In genomic region chr9:34579174-34579573, GRCm38 (mm10) we compare ENCODE assay signal across 29 mouse cellular contexts.
DNase-seq lines count a peak whose midpoint lies in the region; ATAC-seq and TF ChIP-seq lines count a peak whose summit lies in the region.
"Had no signal": no experiment of that assay in that cellular context is flagged by ENCODE, and none has a peak within 500 bp of the region (broad histone marks: within the 10 kb centered on the region; RNA-seq: fewer than 3 reads in every experiment).

No protein-coding gene starts in this region.

- H3K27me3 ChIP-seq in forebrain, embryonic 13.5 days = 0 out of 2 replicates have a peak, but pooled peaks cover 2% of the 10 kb centered on the region
- H3K27me3 ChIP-seq in forebrain, postnatal 0 days (ENCODE audit: insufficient read depth, low read length) = no peaks in the 10 kb centered on the region
- H3K27me3 ChIP-seq in hindbrain, embryonic 13.5 days = 0 out of 2 replicates have a peak, but pooled peaks cover 3% of the 10 kb centered on the region
- H3K27me3 ChIP-seq in hindbrain, embryonic 16.5 days (replicated peaks; ENCODE audit: control insufficient read depth, insufficient read depth, low read length) = no peaks in the 10 kb centered on the region
- H3K27me3 ChIP-seq in midbrain, embryonic 14.5 days (ENCODE audit: control insufficient read depth, insufficient read depth, low read length) = no peaks in the 10 kb centered on the region
- H3K27me3 ChIP-seq in midbrain, postnatal 0 days (ENCODE audit: insufficient read depth, low read length) = no peaks in the 10 kb centered on the region
- no peaks in the 10 kb centered on the region for H3K27me3 ChIP-seq in midbrain, embryonic 16.5 days (ENCODE audit: control insufficient read depth, insufficient read depth, low read depth, low read length)
- H3K27me3 ChIP-seq: embryonic facial prominence, embryonic 13.5 days; forebrain, embryonic 15.5 days; heart, embryonic 12.5 days; heart, embryonic 15.5 days; intestine, embryonic 15.5 days had no signal

- H3K27ac ChIP-seq in forebrain, embryonic 13.5 days = no peak overlapping the region
- H3K27ac ChIP-seq in forebrain, postnatal 0 days (ENCODE audit: low read depth, low read length) = no peak overlapping the region
- H3K27ac ChIP-seq in hindbrain, embryonic 13.5 days = peak overlapping the region; percentile 8; the same call in 1 of the 2 replicates
- H3K27ac ChIP-seq in hindbrain, embryonic 16.5 days (ENCODE audit: low read depth, low read length) = no peak overlapping the region
- H3K27ac ChIP-seq in midbrain, embryonic 14.5 days (replicated peaks; ENCODE audit: low read depth, low read length) = no peak overlapping the region; the same call in 1 of the 2 replicates
- no peak overlapping the region for H3K27ac ChIP-seq in midbrain, postnatal 0 days (ENCODE audit: low read depth, low read length)
- no peak overlapping the region for H3K27ac ChIP-seq in midbrain, embryonic 16.5 days (ENCODE audit: low read length)
- H3K27ac ChIP-seq: embryonic facial prominence, embryonic 10.5 days; embryonic facial prominence, embryonic 13.5 days; forebrain, embryonic 15.5 days; heart, embryonic 15.5 days; hindbrain, embryonic 10.5 days; hindbrain, embryonic 14.5 days; intestine, embryonic 15.5 days had no signal

- WGBS in forebrain, embryonic 13.5 days = 85% methylated on average over 6 of the region's 6 CpGs
- WGBS in forebrain, postnatal 0 days = 79% methylated on average over 6 of the region's 6 CpGs
- WGBS in hindbrain, embryonic 13.5 days = 85% methylated on average over 6 of the region's 6 CpGs
- 79% methylated on average over 6 of the region's 6 CpGs for WGBS in hindbrain, embryonic 16.5 days
- WGBS in midbrain, embryonic 14.5 days = 84% methylated on average over 6 of the region's 6 CpGs
- 72% methylated on average over 6 of the region's 6 CpGs for WGBS in midbrain, postnatal 0 days
- 61% methylated on average over 6 of the region's 6 CpGs for WGBS in midbrain, embryonic 16.5 days

- no peak for TF ChIP-seq CTCF in forebrain, postnatal 0 days (IDR thresholded peaks at IDR 0.05; ENCODE audit: low read depth)
- TF ChIP-seq CTCF in midbrain, postnatal 0 days (IDR thresholded peaks at IDR 0.05) = no peak

- H3K4me1 ChIP-seq in forebrain, embryonic 13.5 days = peaks cover 13% of the 10 kb centered on the region
- H3K4me1 ChIP-seq in forebrain, postnatal 0 days (ENCODE audit: insufficient read depth) = peaks cover 3% of the 10 kb centered on the region; the same call in 1 of the 2 replicates
- H3K4me1 ChIP-seq in hindbrain, embryonic 13.5 days (replicated peaks) = peaks cover 9% of the 10 kb centered on the region
- H3K4me1 ChIP-seq in hindbrain, embryonic 16.5 days (ENCODE audit: control insufficient read depth, insufficient read depth, low read depth, low read length) = 0 out of 2 replicates have a peak, but pooled peaks cover 2% of the 10 kb centered on the region
- peaks cover 10% of the 10 kb centered on the region; the same call in 1 of the 2 replicates for H3K4me1 ChIP-seq in midbrain, embryonic 14.5 days (ENCODE audit: control insufficient read depth, insufficient read depth, low read length)
- peaks cover 2% of the 10 kb centered on the region; the same call in 1 of the 2 replicates for H3K4me1 ChIP-seq in midbrain, postnatal 0 days (ENCODE audit: insufficient read depth, low read length)
- H3K4me1 ChIP-seq in midbrain, embryonic 16.5 days (ENCODE audit: control insufficient read depth, insufficient read depth, low read length) = peaks cover 9% of the 10 kb centered on the region
- H3K4me1 ChIP-seq: embryonic facial prominence, embryonic 10.5 days; heart, embryonic 12.5 days; heart, embryonic 15.5 days; hindbrain, embryonic 10.5 days; intestine, embryonic 15.5 days had no signal

- no peak overlapping the region for H3K4me3 ChIP-seq in forebrain, embryonic 13.5 days
- no peak overlapping the region for H3K4me3 ChIP-seq in forebrain, postnatal 0 days (ENCODE audit: low read depth, low read length)
- H3K4me3 ChIP-seq in hindbrain, embryonic 13.5 days = no peak overlapping the region
- H3K4me3 ChIP-seq in hindbrain, embryonic 16.5 days (ENCODE audit: low read length) = no peak overlapping the region
- no peak overlapping the region for H3K4me3 ChIP-seq in midbrain, embryonic 14.5 days (replicated peaks; ENCODE audit: low read depth, low read length)
- no peak overlapping the region for H3K4me3 ChIP-seq in midbrain, postnatal 0 days (ENCODE audit: low read depth, low read length)
- H3K4me3 ChIP-seq in midbrain, embryonic 16.5 days (ENCODE audit: low read depth, low read length) = no peak overlapping the region
- H3K4me3 ChIP-seq: embryonic facial prominence, embryonic 10.5 days; embryonic facial prominence, embryonic 13.5 days; erythroblast, embryonic 14.5 days; forebrain, embryonic 15.5 days; heart, embryonic 12.5 days; heart, embryonic 15.5 days; hindbrain, embryonic 10.5 days; intestine, embryonic 15.5 days had no signal

- no peak overlapping the region for H3K4me2 ChIP-seq in forebrain, embryonic 13.5 days
- H3K4me2 ChIP-seq in forebrain, postnatal 0 days (ENCODE audit: low read depth) = no peak overlapping the region
- no peak overlapping the region for H3K4me2 ChIP-seq in hindbrain, embryonic 13.5 days
- no peak overlapping the region for H3K4me2 ChIP-seq in hindbrain, embryonic 16.5 days (ENCODE audit: low read length)
- H3K4me2 ChIP-seq in midbrain, embryonic 14.5 days (ENCODE audit: low read length) = no peak overlapping the region
- H3K4me2 ChIP-seq in midbrain, postnatal 0 days (ENCODE audit: low read depth, low read length, poor library complexity, severe bottlenecking) = no peak overlapping the region
- no peak overlapping the region for H3K4me2 ChIP-seq in midbrain, embryonic 16.5 days (ENCODE audit: low read length)
- H3K4me2 ChIP-seq: embryonic facial prominence, embryonic 13.5 days; forebrain, embryonic 15.5 days; heart, embryonic 12.5 days; heart, embryonic 15.5 days; hindbrain, embryonic 14.5 days; intestine, embryonic 15.5 days had no signal

- peak; percentile 38; the same call in 1 of the 2 replicates for ATAC-seq in forebrain, embryonic 13.5 days
- no peak for ATAC-seq in forebrain, postnatal 0 days
- ATAC-seq in hindbrain, embryonic 13.5 days (ENCODE audit: low FRiP score) = no peak
- ATAC-seq in hindbrain, embryonic 16.5 days = no peak
- no peak for ATAC-seq in midbrain, embryonic 14.5 days (ENCODE audit: low FRiP score, low TSS enrichment)
- ATAC-seq in midbrain, postnatal 0 days (ENCODE audit: low FRiP score) = no peak
- peak; percentile 23; the same call in 1 of the 2 replicates for ATAC-seq in midbrain, embryonic 16.5 days
- ATAC-seq: activated CD4-positive, CD25-positive, alpha-beta regulatory T cell, adult 4 months; forebrain, embryonic 15.5 days; intestine, embryonic 15.5 days had no signal

- H3K9me3 ChIP-seq in forebrain, embryonic 13.5 days (replicated peaks) = no peaks in the 10 kb centered on the region
- H3K9me3 ChIP-seq in forebrain, postnatal 0 days (ENCODE audit: low read length) = no peaks in the 10 kb centered on the region
- H3K9me3 ChIP-seq in hindbrain, embryonic 13.5 days = no peaks in the 10 kb centered on the region
- H3K9me3 ChIP-seq in hindbrain, embryonic 16.5 days (ENCODE audit: control insufficient read depth, low read length) = no peaks in the 10 kb centered on the region
- H3K9me3 ChIP-seq in midbrain, embryonic 14.5 days (ENCODE audit: control insufficient read depth, low read length) = no peaks in the 10 kb centered on the region
- H3K9me3 ChIP-seq in midbrain, postnatal 0 days (ENCODE audit: low read length) = no peaks in the 10 kb centered on the region
- no peaks in the 10 kb centered on the region for H3K9me3 ChIP-seq in midbrain, embryonic 16.5 days (replicated peaks; ENCODE audit: control insufficient read depth, low read length, poor library complexity, severe bottlenecking)
- H3K9me3 ChIP-seq: embryonic facial prominence, embryonic 10.5 days; embryonic facial prominence, embryonic 13.5 days; forebrain, embryonic 15.5 days; heart, embryonic 12.5 days; heart, embryonic 15.5 days; hindbrain, embryonic 10.5 days; intestine, embryonic 15.5 days had no signal

- no peaks in the 10 kb centered on the region for H3K36me3 ChIP-seq in forebrain, embryonic 13.5 days (ENCODE audit: poor library complexity, severe bottlenecking)
- H3K36me3 ChIP-seq in forebrain, postnatal 0 days (ENCODE audit: insufficient read depth) = no peaks in the 10 kb centered on the region
- H3K36me3 ChIP-seq in hindbrain, embryonic 13.5 days = no peaks in the 10 kb centered on the region
- H3K36me3 ChIP-seq in hindbrain, embryonic 16.5 days (ENCODE audit: control insufficient read depth, insufficient read depth, low read length) = no peaks in the 10 kb centered on the region
- no peaks in the 10 kb centered on the region for H3K36me3 ChIP-seq in midbrain, embryonic 14.5 days (ENCODE audit: control insufficient read depth, insufficient read depth, low read length)
- no peaks in the 10 kb centered on the region for H3K36me3 ChIP-seq in midbrain, postnatal 0 days (ENCODE audit: insufficient read depth, low read length)
- no peaks in the 10 kb centered on the region for H3K36me3 ChIP-seq in midbrain, embryonic 16.5 days (ENCODE audit: control insufficient read depth, insufficient read depth, low read length)
- H3K36me3 ChIP-seq: embryonic facial prominence, embryonic 10.5 days; embryonic facial prominence, embryonic 13.5 days; forebrain, embryonic 15.5 days; heart, embryonic 12.5 days; heart, embryonic 15.5 days; hindbrain, embryonic 10.5 days; intestine, embryonic 15.5 days had no signal

- no peak overlapping the region for H3K9ac ChIP-seq in forebrain, embryonic 13.5 days
- H3K9ac ChIP-seq in forebrain, postnatal 0 days = no peak overlapping the region
- H3K9ac ChIP-seq in hindbrain, embryonic 13.5 days = no peak overlapping the region
- no peak overlapping the region for H3K9ac ChIP-seq in hindbrain, embryonic 16.5 days (ENCODE audit: low read depth, low read length)
- no peak overlapping the region for H3K9ac ChIP-seq in midbrain, embryonic 14.5 days (replicated peaks; ENCODE audit: low read length)
- no peak overlapping the region for H3K9ac ChIP-seq in midbrain, postnatal 0 days (replicated peaks; ENCODE audit: low read length, poor library complexity, severe bottlenecking)
- no peak overlapping the region for H3K9ac ChIP-seq in midbrain, embryonic 16.5 days (ENCODE audit: low read depth, low read length)
- H3K9ac ChIP-seq: embryonic facial prominence, embryonic 13.5 days; forebrain, embryonic 15.5 days; heart, embryonic 12.5 days; heart, embryonic 15.5 days; hindbrain, embryonic 14.5 days; intestine, embryonic 15.5 days had no signal

- no peak for DNase-seq in forebrain, postnatal 0 days
- peak; percentile 24 for DNase-seq in midbrain, embryonic 14.5 days
- no peak for DNase-seq in midbrain, postnatal 0 days (ENCODE audit: low spot score)
- no peak for DNase-seq in adrenal gland, postnatal 25 days
- DNase-seq: adrenal gland, adult 8-10 months; adrenal gland, postnatal 36 days; cerebellum, adult 11-12 months; cerebellum, adult 8-10 months; cerebellum, postnatal 10 days; cerebellum, postnatal 36 days; embryo, embryonic 11 days; gastrocnemius, postnatal 10 days; gastrocnemius, postnatal 36 days; heart, postnatal 10 days; heart, postnatal 36 days had no signal

Comparison
In these comparisons a context has a peak if more than half of its experiments do, and no peak if none do; other contexts are left out.
1. ATAC-seq: peak in forebrain, embryonic 13.5 days (single experiment) and midbrain, embryonic 16.5 days (single experiment); none in forebrain, postnatal 0 days (single experiment), hindbrain, embryonic 13.5 days (single experiment), hindbrain, embryonic 16.5 days (single experiment), midbrain, embryonic 14.5 days (single experiment) and midbrain, postnatal 0 days (single experiment).